11 mouse cellular contexts compared by ENCODE assay signal in the genomic region with DNA sequence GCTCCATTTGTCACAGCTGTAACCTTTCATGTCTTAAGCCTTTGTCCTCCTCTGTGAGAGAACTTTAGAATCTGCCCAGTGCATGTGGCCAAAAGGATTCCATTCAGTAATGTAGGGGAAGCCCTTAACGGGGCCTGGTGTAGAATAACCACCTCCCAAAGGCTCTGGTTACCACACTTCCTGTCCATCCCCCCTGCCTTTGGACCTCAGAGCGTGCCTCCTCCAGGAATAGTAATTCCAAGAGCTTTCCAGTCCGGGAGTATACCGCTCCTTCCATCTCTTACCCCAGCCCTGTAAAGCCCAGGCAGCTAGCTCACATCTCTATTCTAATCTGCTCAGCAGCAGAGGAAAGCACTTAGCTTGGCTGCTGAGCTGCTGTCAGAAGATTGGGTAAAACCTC. TPM values are rescaled to one million over a fixed set of nuclear protein-coding genes. Genes with fewer than 3 reads are reported as not detected.
DNase-seq lines count a peak whose midpoint lies in the region; ATAC-seq and TF ChIP-seq lines count a peak whose summit lies in the region.
"Had no signal": no experiment of that assay in that cellular context is flagged by ENCODE, and none has a peak within 500 bp of the region (broad histone marks: within the 10 kb centered on the region; RNA-seq: fewer than 3 reads in every experiment).

No protein-coding gene starts in this region.

- peak overlapping the region; percentile 70 for H3K27ac ChIP-seq in kidney, embryonic 14.5 days (ENCODE audit: low read depth, low read length)
- H3K27ac ChIP-seq in embryonic facial prominence, embryonic 12.5 days: peak overlapping the region; percentile 63
- peak overlapping the region; percentile 71 for H3K27ac ChIP-seq in limb, embryonic 10.5 days
- H3K27ac ChIP-seq: liver, embryonic 13.5 days; midbrain, embryonic 12.5 days had no signal

- no peak overlapping the region for H3K4me2 ChIP-seq in kidney, embryonic 14.5 days (replicated peaks; ENCODE audit: low read depth, low read length)
- no peak overlapping the region for H3K4me2 ChIP-seq in embryonic facial prominence, embryonic 12.5 days (replicated peaks)
- H3K4me2 ChIP-seq: liver, embryonic 13.5 days; midbrain, embryonic 12.5 days had no signal

- H3K4me1 ChIP-seq in kidney, embryonic 14.5 days (ENCODE audit: control insufficient read depth, insufficient read depth, low read length): peaks cover 32% of the 10 kb centered on the region
- H3K4me1 ChIP-seq in embryonic facial prominence, embryonic 12.5 days: peaks cover 25% of the 10 kb centered on the region
- H3K4me1 ChIP-seq in limb, embryonic 10.5 days: peaks cover 26% of the 10 kb centered on the region

- peak overlapping the region; percentile 18; the same call in 1 of the 2 replicates for H3K9ac ChIP-seq in kidney, embryonic 14.5 days (ENCODE audit: low read depth, low read length)
- H3K9ac ChIP-seq in embryonic facial prominence, embryonic 12.5 days: no peak overlapping the region
- H3K9ac ChIP-seq: liver, embryonic 13.5 days; midbrain, embryonic 12.5 days had no signal

- POLR2A ChIA-PET in Patski (lab: Charles Lee): interaction anchor here (1.3 to 3.4 kb wide), 2 partner anchors 15 to 60 kb away, joined by 6 to 17 read pairs; a partner anchor contains a TSS

- CTCF ChIA-PET in Patski (lab: Charles Lee): interaction anchor here (1.0 to 2.3 kb wide), 8 partner anchors 9 to 85 kb away, joined by 3 to 10 read pairs (median 5); no protein-coding TSS in a partner anchor

- no peaks in the 10 kb centered on the region for H3K36me3 ChIP-seq in kidney, embryonic 14.5 days (ENCODE audit: control insufficient read depth, insufficient read depth, low read length)
- H3K36me3 ChIP-seq in embryonic facial prominence, embryonic 12.5 days: no peaks in the 10 kb centered on the region
- H3K36me3 ChIP-seq in limb, embryonic 10.5 days: peaks cover 5% of the 10 kb centered on the region; the same call in 1 of the 2 replicates
- H3K36me3 ChIP-seq: liver, embryonic 13.5 days; midbrain, embryonic 12.5 days had no signal

- no peaks in the 10 kb centered on the region for H3K9me3 ChIP-seq in kidney, embryonic 14.5 days (ENCODE audit: control insufficient read depth, low read length)
- no peaks in the 10 kb centered on the region for H3K9me3 ChIP-seq in embryonic facial prominence, embryonic 12.5 days
- H3K9me3 ChIP-seq in limb, embryonic 10.5 days (replicated peaks): no peaks in the 10 kb centered on the region
- H3K9me3 ChIP-seq: liver, embryonic 13.5 days; midbrain, embryonic 12.5 days had no signal

- no peak for DNase-seq in kidney, adult 9 months
- DNase-seq in Patski (ENCODE audit: low read depth, low spot score) (no peak), MN1 (ENCODE audit: low spot score) (no peak)
- no peak for DNase-seq in limb, embryonic 10.5 days (ENCODE audit: low spot score)
- DNase-seq in spleen, postnatal 14 days (ENCODE audit: low spot score in 2 of 2): no peak
- no peak for DNase-seq in thymus, postnatal 36 days
- DNase-seq: liver, embryonic 13.5 days; thymus, adult 18-20 months had no signal

- 15% methylated on average over 4 of the region's 4 CpGs for WGBS in kidney, embryonic 14.5 days
- WGBS in embryonic facial prominence, embryonic 12.5 days: 23% methylated on average over 4 of the region's 4 CpGs
- 62% methylated on average over 4 of the region's 4 CpGs for WGBS in limb, embryonic 10.5 days

- H3K4me3 ChIP-seq in kidney, embryonic 14.5 days (ENCODE audit: low read length): no peak overlapping the region
- H3K4me3 ChIP-seq in embryonic facial prominence, embryonic 12.5 days: no peak overlapping the region
- H3K4me3 ChIP-seq in limb, embryonic 10.5 days: no peak overlapping the region
- H3K4me3 ChIP-seq: liver, embryonic 13.5 days; midbrain, embryonic 12.5 days had no signal

- H3K27me3 ChIP-seq in kidney, embryonic 14.5 days (ENCODE audit: control insufficient read depth, insufficient read depth, low read length): no peaks in the 10 kb centered on the region
- no peaks in the 10 kb centered on the region for H3K27me3 ChIP-seq in Patski
- no peaks in the 10 kb centered on the region for H3K27me3 ChIP-seq in embryonic facial prominence, embryonic 12.5 days
- H3K27me3 ChIP-seq in limb, embryonic 10.5 days (ENCODE audit: low read depth, poor library complexity, severe bottlenecking): no peaks in the 10 kb centered on the region
- H3K27me3 ChIP-seq: liver, embryonic 13.5 days; midbrain, embryonic 12.5 days had no signal

- TF ChIP-seq CTCF in Patski (IDR thresholded peaks at IDR 0.05): no peak

- peak; percentile 87 for ATAC-seq in kidney, embryonic 14.5 days (ENCODE audit: low FRiP score, low TSS enrichment)
- peak; percentile 63 for ATAC-seq in Patski
- ATAC-seq in embryonic facial prominence, embryonic 12.5 days (ENCODE audit: insufficient number of reproducible peaks, insufficient read depth, low FRiP score, low TSS enrichment): peak; percentile 75; the same call in 1 of the 2 replicates

- in situ Hi-C loops in Patski (cut with MboI; ENCODE audit: low pct_unique_long_range_greater_than_20kb): no loop called here

RNA-seq across cellular contexts. Expression of a gene that starts 14.7 kb away (rescaled TPM):
- 169 and 322 TPM in 2 replicates for polyA plus RNA-seq in kidney, embryonic 14.5 days (2014; fragmentation: Nextera tagmentation; extraction: Ambion mirVana)
- polyA plus RNA-seq in Patski (2021): 336 TPM
- 168 and 169 TPM in 2 replicates for polyA plus RNA-seq in embryonic facial prominence, embryonic 12.5 days (2016; fragmentation: Nextera tagmentation; extraction: Ambion mirVana)
- 141 and 145 TPM in 2 replicates for polyA plus RNA-seq in limb, embryonic 10.5 days (2016; fragmentation: Nextera tagmentation; extraction: Ambion mirVana)

RNA-seq across cellular contexts. Expression of a gene that starts 14.7 kb away (rescaled TPM):
- polyA plus RNA-seq in kidney, embryonic 14.5 days (2014; fragmentation: Nextera tagmentation; extraction: Ambion mirVana): 45.1 and 82.2 TPM in 2 replicates
- polyA plus RNA-seq in Patski (2021): 206 TPM
- polyA plus RNA-seq in embryonic facial prominence, embryonic 12.5 days (2016; fragmentation: Nextera tagmentation; extraction: Ambion mirVana): 82.2 and 84.0 TPM in 2 replicates
- 53.0 and 53.6 TPM in 2 replicates for polyA plus RNA-seq in limb, embryonic 10.5 days (2016; fragmentation: Nextera tagmentation; extraction: Ambion mirVana)
